Mouse (Mus musculus): ENCODE results near the gene Ica1. TPM values are rescaled to one million over a fixed set of nuclear protein-coding genes. Genes with fewer than 3 reads are reported as not detected.

Gene Ica1
- polyA plus RNA-seq, 1 experiment from 2014 or later = 18.4 TPM

DNA sequence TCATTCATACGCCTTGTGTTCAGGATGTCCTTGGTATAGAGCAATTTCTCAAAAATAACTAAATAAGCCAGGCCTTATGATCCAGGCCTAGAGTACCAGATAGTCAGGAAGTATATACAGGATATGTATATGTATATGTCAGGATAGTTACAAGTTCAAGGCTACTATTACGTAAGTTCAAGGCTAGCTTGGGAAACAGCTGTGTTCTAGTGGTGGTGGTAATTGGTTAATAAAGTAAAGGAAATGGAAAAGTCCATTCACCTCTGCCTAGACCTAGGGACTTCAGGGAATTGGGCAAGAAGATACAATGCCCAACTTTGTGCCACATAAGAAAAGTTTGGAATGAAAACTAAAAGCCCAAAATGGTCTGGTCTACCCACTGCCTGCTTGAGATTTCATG is 61.7 kb downstream of the Ica1 start:
- no peaks in the 10 kb centered on the region for H3K9me3 ChIP-seq
- no peak overlapping the region for H3K9ac ChIP-seq (replicated peaks)
- H3K4me3 ChIP-seq = no peak overlapping the region
- no peak overlapping the region for H3K27ac ChIP-seq (replicated peaks)
- 92% methylated on average over 2 of the region's 2 CpGs for WGBS
- ATAC-seq (ENCODE audit: low FRiP score, low read depth) = no peak
- no peaks in the 10 kb centered on the region for H3K4me1 ChIP-seq
- H3K36me3 ChIP-seq = no peaks in the 10 kb centered on the region
- H3K4me2 ChIP-seq (replicated peaks) = no peak overlapping the region
- H3K27me3 ChIP-seq = no peaks in the 10 kb centered on the region

GRCm38 (mm10) chr6:8711246-8711645 is 67.0 kb downstream of the Ica1 start:
- no peak for ATAC-seq (ENCODE audit: low FRiP score, low read depth)
- Histone ChIP-seq H3K9me3 (no peaks in the 10 kb centered on the region), H3K27me3 (no peaks in the 10 kb centered on the region), H3K4me3 (no peak overlapping the region), H3K4me2 (replicated peaks) (no peak overlapping the region), H3K27ac (replicated peaks) (no peak overlapping the region), H3K4me1 (no peaks in the 10 kb centered on the region), H3K36me3 (no peaks in the 10 kb centered on the region), H3K9ac (replicated peaks) (no peak overlapping the region)
- whole genome bisulfite sequencing = 85% methylated on average over 5 of the region's 5 CpGs

DNA sequence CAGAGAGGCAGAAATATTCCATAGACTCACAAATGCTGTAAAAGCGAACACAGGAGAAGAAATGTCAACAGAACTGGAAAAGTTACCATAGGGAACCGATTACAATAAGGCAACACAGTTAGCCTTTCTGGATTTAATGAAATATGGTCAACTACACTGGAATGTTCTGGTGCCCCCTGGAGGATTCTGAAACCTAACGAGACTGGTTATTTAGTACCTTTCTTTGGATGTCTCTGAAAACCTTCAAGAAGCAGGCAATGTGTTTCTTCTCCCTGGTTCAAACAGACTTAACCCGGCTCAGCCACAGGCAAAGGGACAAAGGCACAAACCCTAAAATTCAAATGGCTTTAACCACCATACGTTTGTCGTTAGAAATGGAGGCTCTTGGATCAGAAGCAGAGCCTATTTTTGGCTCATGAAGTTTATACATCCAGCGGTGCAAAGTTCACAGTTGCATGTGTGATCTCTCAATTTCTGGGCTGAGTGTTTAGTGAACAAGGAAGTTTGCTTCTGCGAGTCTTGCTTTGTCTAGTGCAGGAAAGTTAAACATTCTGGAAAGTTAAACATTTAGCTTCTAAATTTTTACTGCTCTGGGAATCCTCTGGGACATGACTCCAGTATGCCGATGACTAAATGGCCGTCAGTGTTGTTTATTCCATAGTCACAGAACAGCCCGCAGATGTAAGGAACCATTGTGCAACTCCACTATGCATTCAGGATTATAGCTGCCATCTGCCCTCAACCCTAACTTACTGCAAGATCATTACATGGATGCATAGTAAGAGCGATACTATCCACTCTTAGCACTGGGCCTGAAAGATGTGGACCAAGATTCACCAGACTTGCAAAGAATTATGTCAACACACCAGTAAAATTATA is 83.4 kb downstream of the Ica1 start:
- ATAC-seq (ENCODE audit: low FRiP score, low read depth) = no peak
- no peak overlapping the region for H3K4me3 ChIP-seq
- H3K9ac ChIP-seq (replicated peaks) = no peak overlapping the region
- H3K36me3 ChIP-seq = no peaks in the 10 kb centered on the region
- H3K4me2 ChIP-seq (replicated peaks) = no peak overlapping the region
- H3K9me3 ChIP-seq = no peaks in the 10 kb centered on the region
- H3K27ac ChIP-seq (replicated peaks) = peak overlapping the region; percentile 80; the same call in 1 of the 2 replicates
- no peaks in the 10 kb centered on the region for H3K27me3 ChIP-seq
- peaks cover 24% of the 10 kb centered on the region for H3K4me1 ChIP-seq
- WGBS = 69% methylated on average over 12 of the region's 12 CpGs

DNA sequence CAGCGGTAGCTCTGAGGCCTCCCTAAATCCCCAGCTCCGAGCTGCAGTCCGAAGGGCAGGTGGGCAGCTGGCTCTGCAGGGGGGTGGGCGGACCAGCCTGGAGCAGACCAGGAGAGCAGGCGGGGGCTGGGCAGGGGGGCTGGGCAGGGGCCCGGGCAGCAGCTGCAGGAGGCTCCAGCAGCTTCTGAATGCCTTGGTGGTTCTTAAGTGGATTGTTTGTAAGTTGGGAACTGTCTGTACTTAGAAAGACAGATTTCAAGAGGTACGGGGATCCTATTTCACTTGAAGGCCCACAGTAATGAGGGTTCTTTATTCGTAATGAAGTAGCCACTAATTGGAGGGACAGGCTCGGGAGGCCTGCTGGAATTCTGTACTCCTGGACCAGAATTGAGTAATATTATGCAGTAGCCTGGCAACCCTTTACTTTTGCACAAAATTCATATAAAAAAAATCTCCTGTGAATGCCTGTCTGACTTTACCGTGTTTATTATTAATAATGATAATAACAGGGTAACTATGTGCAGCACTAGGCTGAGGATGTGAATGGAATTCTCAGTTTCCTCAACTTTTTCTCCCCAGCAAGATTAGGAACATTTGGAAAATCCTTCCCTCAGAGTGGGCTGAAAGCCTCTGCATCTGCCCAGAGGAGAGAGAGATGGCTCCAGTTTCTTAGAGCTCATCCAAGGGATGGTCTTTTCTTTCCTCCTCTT is 84.2 kb downstream of the Ica1 start:
- no peak overlapping the region for H3K4me3 ChIP-seq
- 6% methylated on average over 10 of the region's 10 CpGs for WGBS
- H3K9me3 ChIP-seq = no peaks in the 10 kb centered on the region
- H3K27ac ChIP-seq (replicated peaks) = peak overlapping the region; percentile 80
- H3K9ac ChIP-seq (replicated peaks) = no peak overlapping the region
- H3K27me3 ChIP-seq = no peaks in the 10 kb centered on the region
- no peaks in the 10 kb centered on the region for H3K36me3 ChIP-seq
- no peak overlapping the region for H3K4me2 ChIP-seq (replicated peaks)
- ATAC-seq (ENCODE audit: low FRiP score, low read depth) = peak; percentile 96
- H3K4me1 ChIP-seq = peaks cover 24% of the 10 kb centered on the region

- no peaks in the 10 kb centered on the region for H3K36me3 ChIP-seq
- WGBS = 23% methylated on average over 11 of the region's 11 CpGs
- H3K9me3 ChIP-seq = no peaks in the 10 kb centered on the region
- peaks cover 24% of the 10 kb centered on the region for H3K4me1 ChIP-seq
- no peaks in the 10 kb centered on the region for H3K27me3 ChIP-seq
- H3K9ac ChIP-seq (replicated peaks) = peak overlapping the region; percentile 15; the same call in 1 of the 2 replicates
- H3K4me3 ChIP-seq = no peak overlapping the region
- H3K27ac ChIP-seq (replicated peaks) = peak overlapping the region; percentile 80
- peak; percentile 69 for ATAC-seq (ENCODE audit: low FRiP score, low read depth)
- H3K4me2 ChIP-seq (replicated peaks) = no peak overlapping the region
Measured at GRCm38 (mm10) chr6:8693141-8693881, 85.0 kb downstream of the Ica1 start.

DNA sequence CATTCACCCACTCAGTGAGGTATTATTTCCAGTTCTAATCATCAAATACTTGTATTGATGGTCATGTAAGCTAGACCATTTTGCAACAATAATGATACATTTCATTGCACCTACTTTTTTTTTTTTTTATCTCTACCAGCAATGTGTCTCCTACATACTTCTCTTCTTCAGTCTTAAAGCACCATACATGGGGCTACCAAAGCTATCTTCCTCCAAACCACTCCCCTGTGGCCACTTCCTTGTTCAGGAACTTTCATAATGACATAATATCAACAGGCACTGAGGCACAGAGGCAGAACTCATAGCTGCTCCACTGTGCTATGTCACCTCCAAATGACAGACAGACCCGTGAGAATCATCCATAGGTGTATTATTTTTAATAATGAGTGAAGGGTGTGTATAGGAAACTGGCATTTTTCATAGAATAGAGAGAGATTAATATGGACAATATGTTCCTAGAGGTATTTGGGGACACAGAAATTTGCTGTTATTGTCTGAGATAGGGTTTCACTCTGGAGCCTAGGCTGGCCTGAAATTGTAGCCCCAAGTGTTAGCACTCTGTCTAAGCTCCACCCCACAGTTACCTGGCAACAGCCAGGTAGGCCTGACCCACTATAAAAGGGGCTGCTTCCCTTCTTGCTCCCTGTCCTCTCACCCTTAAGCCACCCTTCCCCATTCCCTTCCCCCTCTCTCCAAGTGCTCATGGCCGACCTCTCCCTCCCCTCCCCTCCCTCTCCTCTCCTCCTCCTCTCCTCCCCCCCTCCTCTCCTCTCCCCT is 86.9 kb downstream of the Ica1 start:
- Histone ChIP-seq H3K36me3 (no peaks in the 10 kb centered on the region), H3K4me3 (no peak overlapping the region), H3K4me2 (replicated peaks) (no peak overlapping the region), H3K27ac (replicated peaks) (no peak overlapping the region), H3K9ac (replicated peaks) (no peak overlapping the region), H3K4me1 (peaks cover 24% of the 10 kb centered on the region), H3K27me3 (no peaks in the 10 kb centered on the region), H3K9me3 (no peaks in the 10 kb centered on the region)
- no peak for ATAC-seq (ENCODE audit: low FRiP score, low read depth)
- 66% methylated on average over 2 of the region's 2 CpGs for WGBS

GRCm38 (mm10) chr6:8690441-8690840 is 87.8 kb downstream of the Ica1 start:
- whole genome bisulfite sequencing = 79% methylated on average over 3 of the region's 3 CpGs
- ATAC-seq (ENCODE audit: low FRiP score, low read depth) = no peak
- H3K27ac ChIP-seq (replicated peaks) = no peak overlapping the region
- H3K4me1 ChIP-seq = peaks cover 24% of the 10 kb centered on the region
- no peak overlapping the region for H3K4me3 ChIP-seq
- H3K4me2 ChIP-seq (replicated peaks) = no peak overlapping the region
- H3K27me3 ChIP-seq = no peaks in the 10 kb centered on the region
- no peaks in the 10 kb centered on the region for H3K36me3 ChIP-seq
- no peak overlapping the region for H3K9ac ChIP-seq (replicated peaks)
- no peaks in the 10 kb centered on the region for H3K9me3 ChIP-seq

GRCm38 (mm10) chr6:8686678-8687580 is 91.4 kb downstream of the Ica1 start:
- H3K27me3 ChIP-seq = no peaks in the 10 kb centered on the region
- no peak for ATAC-seq (ENCODE audit: low FRiP score, low read depth)
- WGBS = 87% methylated on average over 14 of the region's 14 CpGs
- no peak overlapping the region for H3K9ac ChIP-seq (replicated peaks)
- no peaks in the 10 kb centered on the region for H3K36me3 ChIP-seq
- H3K4me3 ChIP-seq = no peak overlapping the region
- H3K9me3 ChIP-seq = no peaks in the 10 kb centered on the region
- H3K27ac ChIP-seq (replicated peaks) = no peak overlapping the region
- no peak overlapping the region for H3K4me2 ChIP-seq (replicated peaks)
- H3K4me1 ChIP-seq = no peaks in the 10 kb centered on the region

DNA sequence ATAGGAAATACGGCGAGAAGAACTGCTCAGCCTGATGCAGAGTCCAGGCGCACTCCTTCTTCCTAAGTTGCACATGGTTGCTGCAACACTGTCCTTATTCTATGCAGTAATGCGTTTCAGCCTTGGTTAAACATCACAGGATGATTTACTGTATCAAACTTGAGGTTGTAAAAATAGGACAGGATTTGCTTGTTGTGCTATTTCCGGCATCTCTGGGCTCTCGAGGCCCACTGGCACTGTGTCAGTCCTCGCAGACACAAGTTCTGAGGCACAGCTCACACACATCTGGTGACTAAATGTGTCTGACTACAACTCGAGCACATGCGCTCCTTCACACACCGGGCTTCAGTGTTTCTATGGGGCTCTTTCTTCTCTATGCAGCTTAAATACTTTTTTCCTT is 94.9 kb downstream of the Ica1 start:
- no peak overlapping the region for H3K4me3 ChIP-seq
- H3K9ac ChIP-seq (replicated peaks) = no peak overlapping the region
- H3K36me3 ChIP-seq = no peaks in the 10 kb centered on the region
- H3K27ac ChIP-seq (replicated peaks) = no peak overlapping the region
- no peak for ATAC-seq (ENCODE audit: low FRiP score, low read depth)
- H3K9me3 ChIP-seq = no peaks in the 10 kb centered on the region
- no peaks in the 10 kb centered on the region for H3K4me1 ChIP-seq
- no peaks in the 10 kb centered on the region for H3K27me3 ChIP-seq
- WGBS = 94% methylated on average over 10 of the region's 10 CpGs
- no peak overlapping the region for H3K4me2 ChIP-seq (replicated peaks)

DNA sequence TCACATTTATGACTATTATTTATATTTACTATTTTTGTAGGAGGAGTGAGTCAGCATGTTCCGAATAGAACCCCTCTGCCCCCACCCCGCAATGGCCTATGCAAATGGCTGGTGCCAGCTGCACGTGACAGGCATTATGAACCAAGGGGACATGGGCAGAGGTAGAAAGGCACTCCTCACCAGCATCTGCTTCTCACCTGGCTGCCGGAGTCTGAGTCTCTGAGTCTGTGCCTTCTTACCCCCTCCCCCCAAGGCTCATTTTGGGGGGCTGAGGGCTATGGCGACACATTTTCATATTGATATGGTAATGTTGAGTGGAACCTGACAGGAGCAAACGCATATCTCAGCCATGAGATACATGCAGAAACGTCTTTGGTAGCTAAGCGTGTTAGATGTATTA is 97.4 kb downstream of the Ica1 start:
- H3K27ac ChIP-seq (replicated peaks) = no peak overlapping the region
- no peak for ATAC-seq (ENCODE audit: low FRiP score, low read depth)
- no peak overlapping the region for H3K4me3 ChIP-seq
- no peaks in the 10 kb centered on the region for H3K36me3 ChIP-seq
- H3K4me1 ChIP-seq = no peaks in the 10 kb centered on the region
- WGBS = 86% methylated on average over 8 of the region's 8 CpGs
- no peak overlapping the region for H3K4me2 ChIP-seq (replicated peaks)
- no peak overlapping the region for H3K9ac ChIP-seq (replicated peaks)
- H3K27me3 ChIP-seq = no peaks in the 10 kb centered on the region
- no peaks in the 10 kb centered on the region for H3K9me3 ChIP-seq

- H3K27me3 ChIP-seq = no peaks in the 10 kb centered on the region
Measured at GRCm38 (mm10) chr6:8673013-8673412, 105.3 kb downstream of the Ica1 start.

More at GRCm38 (mm10) chr6:8673013-8673412, 105.3 kb downstream of the Ica1 start:
- Histone ChIP-seq H3K4me3 (no peak overlapping the region), H3K9me3 (no peaks in the 10 kb centered on the region), H3K9ac (replicated peaks) (no peak overlapping the region), H3K4me1 (no peaks in the 10 kb centered on the region), H3K36me3 (no peaks in the 10 kb centered on the region), H3K4me2 (replicated peaks) (no peak overlapping the region), H3K27ac (replicated peaks) (no peak overlapping the region)
- ATAC-seq (ENCODE audit: low FRiP score, low read depth) = no peak
- WGBS = 91% methylated on average over 4 of the region's 4 CpGs
